Mouse (Mus musculus) CH12.LX (cell line): Measurements from ENCODE around the gene Ets2.

Experiments
- CTCF ChIP-seq, 2 experiments: IDR thresholded peaks in 1 of 2; conservative IDR thresholded peaks in 1 of 2; 2 replicates each; pipeline ENCODE4 v1.5.1; 2011 to 2012; ENCODE audit warnings: low read depth in 2 of 2, low read length in 2 of 2, improper control_type of control experiment in 1 of 2, inconsistent platforms in 1 of 2, mild to moderate bottlenecking in 1 of 2, moderate library complexity in 1 of 2
- EP300 ChIP-seq: IDR thresholded peaks from 2 replicates; pipeline ENCODE4 v1.6.1; 2011; ENCODE audit warnings: low read length, improper control_type of control experiment
- MAFK ChIP-seq: IDR thresholded peaks from 2 replicates; pipeline ENCODE4 v1.6.1; 2011; ENCODE audit warnings: low read length, improper control_type of control experiment; ENCODE audit not compliant: insufficient replicate concordance
- POLR2A ChIP-seq: IDR thresholded peaks from 2 replicates; pipeline ENCODE4 v1.6.1; 2011; ENCODE audit warnings: low read depth, mild to moderate bottlenecking, improper control_type of control experiment, low read length
- ZNF384 ChIP-seq: IDR thresholded peaks from 2 replicates; pipeline ENCODE4 v1.6.1; 2012; ENCODE audit warnings: low read depth, low read length, improper control_type of control experiment, inconsistent platforms

DNA sequence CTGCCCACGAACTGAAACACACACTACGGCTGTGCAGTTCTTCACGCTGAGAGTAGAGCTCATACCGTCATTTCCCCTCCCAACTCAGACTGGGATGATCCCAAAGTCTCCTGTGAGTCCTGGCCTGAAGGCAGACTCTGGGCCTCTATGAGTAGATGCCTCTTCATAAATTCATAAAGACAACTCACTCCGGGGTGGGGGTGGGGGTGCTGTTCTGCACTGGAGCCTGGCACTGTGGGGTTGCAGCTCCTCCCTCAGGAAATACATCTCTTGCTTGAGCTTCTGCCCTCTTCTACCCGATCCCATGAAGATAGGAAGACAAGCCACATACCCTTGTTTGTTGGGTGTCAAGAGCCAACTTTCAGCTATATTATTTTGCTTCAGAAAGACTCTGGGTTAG is 59.9 kb downstream of the Ets2 start:
- TF ChIP-seq CTCF (conservative IDR thresholded peaks at IDR 0.05 in 1 of 2, IDR thresholded peaks at IDR 0.05 in 1 of 2; ENCODE audit: low read depth in 2 of 2, low read length in 2 of 2) (peak in 1 of 2 experiments; percentile 56; a peak in 2 of 4 replicates), EP300 (no peak), MAFK (no peak), POLR2A (no peak), ZNF384 (no peak)
